Comparison of ENCODE assay signal across 17 mouse cellular contexts in the genomic region with DNA sequence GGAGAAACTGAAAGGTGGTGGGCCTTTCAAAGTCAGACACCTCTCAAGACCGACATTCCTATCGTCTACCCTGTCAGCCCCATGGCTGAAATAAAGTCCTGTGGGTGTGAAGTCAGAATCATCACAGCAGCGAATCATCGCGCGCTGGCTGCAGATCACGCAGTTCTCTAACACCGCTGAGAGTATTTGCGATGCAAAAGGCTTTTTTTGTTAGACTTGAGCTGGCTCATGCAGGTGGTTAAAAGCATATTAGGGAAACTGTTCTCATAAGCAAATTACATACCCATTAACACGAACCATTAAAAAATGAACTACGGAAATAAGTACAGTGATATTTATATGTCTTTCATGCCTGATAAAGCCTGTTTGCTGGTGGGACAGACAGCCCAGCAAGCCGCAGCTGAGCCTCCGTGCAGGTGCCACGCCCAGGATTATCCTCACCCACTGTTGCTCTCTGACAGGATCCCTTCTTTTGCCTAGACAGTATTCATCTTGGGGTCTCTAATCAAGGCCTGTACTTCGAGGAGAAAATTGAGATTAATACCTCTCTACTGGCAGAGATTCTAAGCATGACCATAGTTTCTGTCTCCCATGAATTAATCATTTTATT.
DNase-seq lines count a peak whose midpoint lies in the region; ATAC-seq and TF ChIP-seq lines count a peak whose summit lies in the region.
"Had no signal": no experiment of that assay in that cellular context is flagged by ENCODE, and none has a peak within 500 bp of the region (broad histone marks: within the 10 kb centered on the region; RNA-seq: fewer than 3 reads in every experiment).

No protein-coding gene starts in this region.

- H3K4me3 ChIP-seq in heart, embryonic 13.5 days, result no peak overlapping the region
- H3K4me3 ChIP-seq in spleen, adult 2 months (ENCODE audit: extremely low read depth, insufficient read depth, insufficient read length), result no peak overlapping the region
- no peak overlapping the region for H3K4me3 ChIP-seq in macrophage (ENCODE audit: inconsistent target)
- H3K4me3 ChIP-seq: embryonic facial prominence, embryonic 10.5 days; gastrocnemius, adult 2 months; hindbrain, embryonic 12.5 days had no signal

- no peaks in the 10 kb centered on the region for H3K9me3 ChIP-seq in heart, embryonic 13.5 days
- H3K9me3 ChIP-seq: embryonic facial prominence, embryonic 10.5 days; hindbrain, embryonic 12.5 days had no signal

- no peak overlapping the region for H3K9ac ChIP-seq in heart, embryonic 13.5 days
- H3K9ac ChIP-seq: hindbrain, embryonic 12.5 days had no signal

- H3K27ac ChIP-seq in heart, embryonic 13.5 days (replicated peaks), result 0 out of 2 replicates have a peak overlapping the region, but pooled peaks have one; percentile 36
- peak overlapping the region; percentile 90 for H3K27ac ChIP-seq in spleen, adult 2 months (ENCODE audit: insufficient read depth, low read length)
- H3K27ac ChIP-seq in macrophage, result peak overlapping the region; percentile 7; the same call in 1 of the 2 replicates
- H3K27ac ChIP-seq: embryonic facial prominence, embryonic 10.5 days; gastrocnemius, adult 2 months; hindbrain, embryonic 12.5 days had no signal

- H3K27me3 ChIP-seq in heart, embryonic 13.5 days (replicated peaks), result no peaks in the 10 kb centered on the region; the same call in 1 of the 2 replicates
- H3K27me3 ChIP-seq in spleen, adult 2 months (ENCODE audit: control insufficient read depth, insufficient read depth, low read length), result no peaks in the 10 kb centered on the region
- H3K27me3 ChIP-seq: hindbrain, embryonic 12.5 days had no signal

- DNase-seq in heart, postnatal 25 days (ENCODE audit: low spot score), result no peak
- peak; percentile 47 for DNase-seq in spleen, adult 2 months (ENCODE audit: low read depth in 1 of 2, low spot score in 2 of 2)
- no peak for DNase-seq in spleen, postnatal 4 days (ENCODE audit: low spot score in 2 of 2)
- no peak for DNase-seq in urinary bladder, adult 2 months (ENCODE audit: low spot score)
- no peak for DNase-seq in gastrocnemius, adult 8-10 months (ENCODE audit: low spot score in 2 of 2)
- DNase-seq: adrenal gland, adult 2 months; adrenal gland, postnatal 25 days; cerebellum, adult 2 months; cerebellum, postnatal 10 days; gastrocnemius, adult 2 months; gastrocnemius, postnatal 36 days; heart, postnatal 14 days had no signal

- no peak for TF ChIP-seq CTCF in spleen, adult 2 months (IDR thresholded peaks at IDR 0.05; ENCODE audit: extremely low read depth, insufficient read depth, insufficient read length, insufficient replicate concordance)

- no peaks in the 10 kb centered on the region for H3K36me3 ChIP-seq in heart, embryonic 13.5 days
- no peaks in the 10 kb centered on the region for H3K36me3 ChIP-seq in spleen, adult 2 months (ENCODE audit: control insufficient read depth, insufficient read depth, low read length)
- no peaks in the 10 kb centered on the region for H3K36me3 ChIP-seq in macrophage (ENCODE audit: inconsistent target)
- H3K36me3 ChIP-seq: embryonic facial prominence, embryonic 10.5 days; hindbrain, embryonic 12.5 days had no signal

- 64% methylated on average over 15 of the region's 15 CpGs for WGBS in heart, embryonic 13.5 days
- 47% methylated on average over 15 of the region's 15 CpGs for WGBS in spleen, adult 2 months
- 89% methylated on average over 15 of the region's 15 CpGs for WGBS in macrophage (ENCODE audit: missing documents)

- intact Hi-C loops in heart, postnatal 25 days (cut with DNase I), result loop anchor here (5.0 kb wide), 1 partner anchor 124 kb away; no protein-coding TSS in a partner anchor

- peaks cover 9% of the 10 kb centered on the region for H3K4me1 ChIP-seq in heart, embryonic 13.5 days
- H3K4me1 ChIP-seq in spleen, adult 2 months (ENCODE audit: control insufficient read depth, insufficient read depth, insufficient read length), result peaks cover 31% of the 10 kb centered on the region

- no peak for ATAC-seq in heart, embryonic 13.5 days (ENCODE audit: extremely low read depth, insufficient number of reproducible peaks, low FRiP score, low TSS enrichment)

- H3K79me2 ChIP-seq in macrophage (ENCODE audit: inconsistent target), result no peaks in the 10 kb centered on the region

- no peak overlapping the region for H3K4me2 ChIP-seq in heart, embryonic 13.5 days
- H3K4me2 ChIP-seq: heart, embryonic 11.5 days; hindbrain, embryonic 12.5 days had no signal

- TF ChIP-seq POLR2A in spleen, adult 2 months (IDR thresholded peaks at IDR 0.05; ENCODE audit: low read depth, low read length), result no peak

Comparison
In these comparisons a context has a peak if more than half of its experiments do, and no peak if none do; other contexts are left out.
1. DNase-seq: peak in spleen, adult 2 months (2 of 2); none in heart, postnatal 25 days (single experiment), spleen, postnatal 4 days (0 of 2), urinary bladder, adult 2 months (single experiment) and gastrocnemius, adult 8-10 months (0 of 2).
2. H3K27ac ChIP-seq: peak in every context shown above with its lines; median percentile 90 in spleen, adult 2 months; 36 in heart, embryonic 13.5 days; 7 in macrophage.